Mouse (Mus musculus): ENCODE data around the gene Zfp36.
A peak's percentile ranks its signal among the peaks of the same experiment; 100 is the strongest.
"Not testable (repeated sequence)": the region's sequence is repeated elsewhere in the genome, so short reads cannot be mapped to it uniquely, and the experiment has no call there.

Zfp36 gene

GRCm38 (mm10) chr7:28380237-28381016 lies at the start of gene Zfp36:
TSS of gene Zfp36 (minus strand) at chr7:28380253.
- DNase-seq, result no peak

- DNase-seq, result no peak
Observed at GRCm38 (mm10) chr7:28427738-28428137, 47.7 kb upstream of the Zfp36 start.

- no peak for DNase-seq
Observed at GRCm38 (mm10) chr7:28423018-28423417, 43.0 kb upstream of the Zfp36 start.

- DNase-seq, result no peak
Observed at GRCm38 (mm10) chr7:28419416-28419815, 39.4 kb upstream of the Zfp36 start.

GRCm38 (mm10) chr7:28418096-28418670 lies 38.1 kb upstream of the Zfp36 start:
- DNase-seq, result no peak

- no peak for DNase-seq
Observed at GRCm38 (mm10) chr7:28417368-28417767, 37.3 kb upstream of the Zfp36 start.

- no peak for DNase-seq
Observed at GRCm38 (mm10) chr7:28412826-28413225, 32.8 kb upstream of the Zfp36 start.

- DNase-seq, result no peak
Observed at GRCm38 (mm10) chr7:28410841-28411475, 30.9 kb upstream of the Zfp36 start.

GRCm38 (mm10) chr7:28401942-28402341 lies 21.9 kb upstream of the Zfp36 start:
- no peak for DNase-seq

GRCm38 (mm10) chr7:28401030-28401429 lies 21.0 kb upstream of the Zfp36 start:
- no peak for DNase-seq

- no peak for DNase-seq
Observed at GRCm38 (mm10) chr7:28398696-28399340, 18.8 kb upstream of the Zfp36 start.

- no peak for DNase-seq
Observed at GRCm38 (mm10) chr7:28398000-28398399, 17.9 kb upstream of the Zfp36 start.

- DNase-seq, result no peak
Observed at GRCm38 (mm10) chr7:28395425-28395824, 15.4 kb upstream of the Zfp36 start.

- no peak for DNase-seq
Observed at GRCm38 (mm10) chr7:28393272-28393951, 13.4 kb upstream of the Zfp36 start.

GRCm38 (mm10) chr7:28392429-28393271 lies 12.6 kb upstream of the Zfp36 start, which contains the start of the genes Med29 and Paf1:
TSS of gene Med29 (minus strand) at chr7:28392708.
TSS of gene Paf1 (plus strand) at chr7:28392951.
- peak; percentile 96 for DNase-seq

GRCm38 (mm10) chr7:28390331-28390730 lies 10.3 kb upstream of the Zfp36 start:
- no peak for DNase-seq

GRCm38 (mm10) chr7:28387384-28387783 lies 7.3 kb upstream of the Zfp36 start:
- DNase-seq, result not testable (repeated sequence)

GRCm38 (mm10) chr7:28386877-28387276 lies 6.8 kb upstream of the Zfp36 start:
- not testable (repeated sequence) for DNase-seq

GRCm38 (mm10) chr7:28386462-28386861 lies 6.4 kb upstream of the Zfp36 start:
- peak; percentile 64 for DNase-seq

GRCm38 (mm10) chr7:28386007-28386406 lies 6.0 kb upstream of the Zfp36 start:
- DNase-seq, result no peak

- DNase-seq, result no peak
Observed at GRCm38 (mm10) chr7:28385196-28385595, 5.1 kb upstream of the Zfp36 start.

GRCm38 (mm10) chr7:28384162-28384561 lies 4.1 kb upstream of the Zfp36 start:
- DNase-seq, result no peak

Measured in cerebellum, adult 8-10 months (tissue).